Mouse (Mus musculus) stomach, embryonic 14.5 days (tissue): ENCODE data around the gene Ctc1. TPM values are rescaled to one million over a fixed set of nuclear protein-coding genes. Genes with fewer than 3 reads are reported as not detected.

Experiments
- ATAC-seq: fragments of 200-750 bp; cut with Nextera tagmentation; 2 replicates; pipeline ENCODE4 v1.8.0; 2017; ENCODE audit warnings: low read depth, moderate TSS enrichment; ENCODE audit not compliant: insufficient number of reproducible peaks, insufficient read depth, low FRiP score
- H3K27ac ChIP-seq: fragments of 300-500 bp; sonication (generic); 2 replicates; pipeline ENCODE4 v1.5.1; 2014; ENCODE audit warnings: mild to moderate bottlenecking, low read length, moderate library complexity, mixed read lengths
- H3K27me3 ChIP-seq: fragments of 300-500 bp; sonication (generic); 2 replicates; pipeline ENCODE4 v1.6.1; 2014; ENCODE audit warnings: low read length, control low read depth, mixed read lengths; ENCODE audit not compliant: control insufficient read depth, insufficient read depth
- H3K36me3 ChIP-seq: fragments of 300-500 bp; sonication (generic); 2 replicates; pipeline ENCODE4 v1.6.1; 2014; ENCODE audit warnings: mild to moderate bottlenecking, control low read depth, low read length, moderate library complexity, mixed read lengths; ENCODE audit not compliant: control insufficient read depth, insufficient read depth
- H3K4me1 ChIP-seq: fragments of 300-500 bp; sonication (generic); 2 replicates; pipeline ENCODE4 v1.6.1; 2014; ENCODE audit warnings: low read length, control low read depth, mixed read lengths; ENCODE audit not compliant: control insufficient read depth, insufficient read depth
- H3K4me2 ChIP-seq: fragments of 300-500 bp; sonication (generic); replicated peaks from 2 replicates; pipeline ENCODE4 v1.6.1; 2014; ENCODE audit warnings: low read depth, low read length, control low read depth
- H3K4me3 ChIP-seq: fragments of 300-500 bp; sonication (generic); 2 replicates; pipeline ENCODE4 v1.5.1; 2014; ENCODE audit warnings: low read depth, low read length, control low read depth
- H3K9ac ChIP-seq: fragments of 300-500 bp; sonication (generic); replicated peaks from 2 replicates; pipeline ENCODE4 v1.6.1; 2014; ENCODE audit warnings: low read depth, mild to moderate bottlenecking, control low read depth, low read length, moderate library complexity, mixed read lengths
- H3K9me3 ChIP-seq: fragments of 300-500 bp; sonication (generic); 2 replicates; pipeline ENCODE4 v1.6.1; 2016; ENCODE audit warnings: low read depth, low read length, control low read depth; ENCODE audit not compliant: control insufficient read depth
- WGBS: fragments of 180-500 bp; shearing (Covaris S2); extraction: QIAGEN DNeasy Blood & Tissue Kit; methylation state at CpG from one replicate; pipeline ENCODE4 v1.1.7; 2014; 5-methylcytosine and 5-hydroxymethylcytosine counted together
- microRNA-seq: library from miRNA; unstranded; fragments of <30 nt; microRNA quantifications from one replicate; pipeline ENCODE4, GENCODE M21; 2016
- polyA plus RNA-seq: library from polyadenylated mRNA; unstranded; fragments of >200 nt; fragmentation: Nextera tagmentation; extraction: Ambion mirVana; gene quantifications from 2 replicates; pipeline ENCODE4 v1.2.1, GENCODE M21; 2014

Ctc1 gene
- polyA plus RNA-seq, 1 experiment from 2014 or later, result 47.3 TPM

GRCm38 (mm10) chr11:69078041-69078440 is 62.3 kb downstream of the Ctc1 start:
- H3K4me1 ChIP-seq, result peaks cover 4% of the 10 kb centered on the region; the same call in 1 of the 2 replicates
- 73% methylated on average over 6 of the region's 6 CpGs for WGBS
- no peaks in the 10 kb centered on the region for H3K36me3 ChIP-seq
- H3K9ac ChIP-seq, result no peak overlapping the region
- no peaks in the 10 kb centered on the region for H3K9me3 ChIP-seq
- H3K27ac ChIP-seq, result no peak overlapping the region
- no peaks in the 10 kb centered on the region for H3K27me3 ChIP-seq
- H3K4me3 ChIP-seq, result no peak overlapping the region
- H3K4me2 ChIP-seq, result no peak overlapping the region
- no peak for ATAC-seq

DNA sequence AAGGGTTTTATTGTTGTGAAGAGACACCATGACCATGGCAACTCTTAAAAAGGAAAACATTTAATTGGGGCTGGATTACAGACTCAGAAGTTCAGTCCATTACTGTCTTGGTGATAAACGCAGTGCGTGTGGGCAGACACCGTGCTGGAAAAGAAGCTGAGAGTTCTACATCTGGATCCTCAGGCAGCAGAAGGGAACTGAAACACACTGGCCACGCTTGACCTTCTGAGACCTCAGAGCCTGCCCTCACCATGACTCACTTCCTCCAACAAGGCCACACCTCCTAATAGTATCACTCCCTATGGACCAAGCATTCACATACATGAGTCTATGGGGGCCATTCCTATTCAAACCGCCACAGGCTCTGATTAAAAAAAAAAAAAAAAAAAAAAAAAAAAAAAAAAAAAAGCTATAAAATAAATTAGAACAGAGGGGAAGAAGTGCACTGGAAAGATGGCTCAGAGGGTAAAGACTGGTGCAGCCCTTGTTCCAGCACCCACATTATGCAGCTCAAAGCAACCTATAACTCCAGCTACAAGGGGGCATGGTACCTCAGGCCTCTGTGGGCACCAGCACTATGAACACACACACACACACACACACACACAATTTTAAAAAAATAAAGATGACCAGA is 63.2 kb downstream of the Ctc1 start:
- ATAC-seq, result no peak
- no peak overlapping the region for H3K27ac ChIP-seq

DNA sequence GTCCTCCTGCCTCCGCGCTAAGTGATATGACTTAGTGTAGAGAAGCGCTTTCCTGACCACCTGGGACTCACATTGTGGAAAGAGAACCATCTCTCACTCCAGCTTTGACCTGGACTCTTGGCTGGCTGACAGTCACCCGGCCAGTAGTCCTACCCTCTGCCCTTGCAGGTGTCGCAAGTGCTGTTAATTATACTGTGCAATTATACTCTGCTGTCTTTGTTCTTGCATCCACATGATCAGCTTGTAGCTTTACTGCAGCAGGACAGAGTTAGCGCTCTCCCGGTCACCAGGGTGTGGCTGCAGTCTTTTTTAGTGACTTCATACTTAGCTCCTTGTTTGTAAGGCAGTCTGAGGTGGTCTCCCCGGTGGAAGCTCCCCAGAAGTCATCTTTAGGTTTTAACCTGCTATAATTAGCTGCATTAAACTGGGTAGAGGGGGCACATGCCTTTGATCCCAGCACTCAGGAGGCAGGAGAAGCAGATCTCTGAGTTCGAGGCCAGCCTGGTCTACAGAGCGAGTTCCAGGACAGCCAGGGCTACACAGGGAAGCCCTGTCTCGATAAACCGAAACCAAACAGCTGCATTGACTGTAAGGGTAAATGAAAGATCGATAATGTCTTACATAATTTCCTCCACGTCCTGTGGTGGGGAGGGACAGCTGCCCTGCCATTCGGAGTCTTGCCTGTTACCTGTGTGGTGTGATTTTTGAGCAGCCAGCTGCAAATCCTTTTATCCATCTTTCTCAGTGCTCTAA is 64.6 kb downstream of the Ctc1 start:
- no peak overlapping the region for H3K27ac ChIP-seq
- H3K4me1 ChIP-seq, result no peaks in the 10 kb centered on the region
- H3K36me3 ChIP-seq, result no peaks in the 10 kb centered on the region
- no peak for ATAC-seq
- H3K27me3 ChIP-seq, result no peaks in the 10 kb centered on the region
- 77% methylated on average over 15 of the region's 15 CpGs for WGBS
- no peaks in the 10 kb centered on the region for H3K9me3 ChIP-seq
- H3K4me2 ChIP-seq, result no peak overlapping the region
- H3K9ac ChIP-seq, result no peak overlapping the region
- H3K4me3 ChIP-seq, result no peak overlapping the region

More for the DNA sequence above, 63.2 kb downstream of the Ctc1 start:
- WGBS, result 72% methylated on average over 5 of the region's 5 CpGs
- H3K9ac ChIP-seq, result no peak overlapping the region
- H3K36me3 ChIP-seq, result no peaks in the 10 kb centered on the region
- no peaks in the 10 kb centered on the region for H3K9me3 ChIP-seq
- no peaks in the 10 kb centered on the region for H3K27me3 ChIP-seq
- H3K4me3 ChIP-seq, result no peak overlapping the region
- no peak overlapping the region for H3K4me2 ChIP-seq
- peaks cover 4% of the 10 kb centered on the region; the same call in 1 of the 2 replicates for H3K4me1 ChIP-seq

DNA sequence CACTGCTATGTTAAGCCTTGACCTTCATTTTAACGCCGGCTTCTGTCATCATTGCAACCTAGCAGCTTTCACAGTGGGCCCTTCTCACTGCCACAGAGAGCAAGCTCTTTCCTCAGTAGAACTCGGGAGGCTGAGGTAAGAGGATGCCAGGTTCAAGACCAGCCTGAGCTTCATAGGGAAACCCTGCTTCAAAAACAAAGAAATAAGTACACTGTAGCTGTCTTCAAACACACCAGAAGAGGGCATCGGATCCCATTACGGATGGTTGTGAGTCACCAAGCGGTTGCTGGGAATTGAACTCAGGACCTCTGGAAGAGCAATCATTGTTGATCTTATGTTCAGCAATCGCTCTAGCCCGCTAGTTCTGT is 65.1 kb downstream of the Ctc1 start:
- H3K4me3 ChIP-seq, result no peak overlapping the region
- WGBS, result 86% methylated on average over 8 of the region's 8 CpGs
- H3K4me1 ChIP-seq, result no peaks in the 10 kb centered on the region
- H3K9me3 ChIP-seq, result no peaks in the 10 kb centered on the region
- H3K9ac ChIP-seq, result no peak overlapping the region
- no peak overlapping the region for H3K4me2 ChIP-seq
- H3K27me3 ChIP-seq, result no peaks in the 10 kb centered on the region
- no peak for ATAC-seq
- H3K36me3 ChIP-seq, result no peaks in the 10 kb centered on the region
- no peak overlapping the region for H3K27ac ChIP-seq

DNA sequence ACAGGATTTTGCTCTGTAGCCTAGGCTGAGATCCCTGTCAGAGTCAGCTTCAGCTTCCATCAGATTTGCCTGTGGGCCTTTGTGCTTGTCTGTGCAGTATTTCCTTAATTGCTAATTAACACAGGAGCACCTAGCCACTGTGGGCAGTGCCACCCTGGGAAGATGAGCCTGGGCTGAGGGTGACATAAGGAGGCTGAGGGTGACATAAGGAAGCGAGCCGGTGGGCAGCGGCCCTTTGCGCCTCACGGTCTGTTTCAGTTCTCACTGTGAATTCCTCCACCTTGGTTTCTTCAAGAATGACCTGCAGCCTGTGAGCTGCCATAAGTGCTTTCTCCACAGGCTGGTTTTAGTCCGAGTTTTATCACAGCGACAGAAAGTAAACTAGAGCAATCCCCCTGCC is 65.9 kb downstream of the Ctc1 start:
- H3K27me3 ChIP-seq, result no peaks in the 10 kb centered on the region
- no peak overlapping the region for H3K27ac ChIP-seq
- no peak overlapping the region for H3K9ac ChIP-seq
- H3K4me2 ChIP-seq, result no peak overlapping the region
- no peaks in the 10 kb centered on the region for H3K9me3 ChIP-seq
- H3K36me3 ChIP-seq, result no peaks in the 10 kb centered on the region
- 82% methylated on average over 7 of the region's 7 CpGs for WGBS
- H3K4me1 ChIP-seq, result 0 out of 2 replicates have a peak, but pooled peaks cover 3% of the 10 kb centered on the region
- no peak for ATAC-seq
- H3K4me3 ChIP-seq, result no peak overlapping the region

GRCm38 (mm10) chr11:69085608-69086007 is 69.9 kb downstream of the Ctc1 start:
- no peak overlapping the region for H3K4me3 ChIP-seq
- no peaks in the 10 kb centered on the region for H3K9me3 ChIP-seq
- H3K27ac ChIP-seq, result no peak overlapping the region; the same call in 1 of the 2 replicates
- H3K36me3 ChIP-seq, result peaks cover 7% of the 10 kb centered on the region
- ATAC-seq, result no peak
- H3K9ac ChIP-seq, result no peak overlapping the region
- H3K4me2 ChIP-seq, result no peak overlapping the region
- no peaks in the 10 kb centered on the region for H3K27me3 ChIP-seq
- H3K4me1 ChIP-seq, result peaks cover 29% of the 10 kb centered on the region
- 57% methylated on average over 6 of the region's 6 CpGs for WGBS

Small RNAs within 50 kb of the gene (microRNA-seq; reads per million reads assigned to microRNA genes)
- 4.9 reads per million, percentile 12 among the genes with 10 or more reads in this experiment for gene Mir3062

Other genes starting within 250 kb of the Ctc1 start
- 68.5 and 75.0 TPM in 2 replicates for gene Ndel1, start 144.1 kb upstream of the Ctc1 start, polyA plus RNA-seq
- gene Rnf222, start 127.4 kb upstream of the Ctc1 start, polyA plus RNA-seq, result not detected in 2 replicates
- 1,222 and 1,288 TPM in 2 replicates for gene Rpl26, start 114.3 kb upstream of the Ctc1 start, polyA plus RNA-seq
- 0.55 TPM in 1 of 2 replicates, not detected in the other for gene Odf4, start 88.8 kb upstream of the Ctc1 start, polyA plus RNA-seq
- gene Arhgef15, start 58.4 kb upstream of the Ctc1 start, polyA plus RNA-seq, result 10.9 and 13.0 TPM in 2 replicates
- gene Slc25a35, start 47.8 kb upstream of the Ctc1 start, polyA plus RNA-seq, result 4.1 and 5.4 TPM in 2 replicates
- gene Rangrf, start 40.7 kb upstream of the Ctc1 start, polyA plus RNA-seq, result 58.9 and 63.6 TPM in 2 replicates
- 31.8 and 36.6 TPM in 2 replicates for gene Pfas, start 7.5 kb upstream of the Ctc1 start, polyA plus RNA-seq
- gene Aurkb, start 29.7 kb downstream of the Ctc1 start, polyA plus RNA-seq, result 147 and 153 TPM in 2 replicates
- gene Borcs6, start 43.8 kb downstream of the Ctc1 start, polyA plus RNA-seq, result 9.2 and 11.0 TPM in 2 replicates
- 59.4 and 59.8 TPM in 2 replicates for gene Tmem107, start 54.9 kb downstream of the Ctc1 start, polyA plus RNA-seq
- gene Vamp2, start 72.6 kb downstream of the Ctc1 start, polyA plus RNA-seq, result 104 and 107 TPM in 2 replicates
- gene Per1, start 79.3 kb downstream of the Ctc1 start, polyA plus RNA-seq, result 10.5 and 15.1 TPM in 2 replicates
- gene Hes7, start 104.5 kb downstream of the Ctc1 start, polyA plus RNA-seq, result 0.39 and 0.54 TPM in 2 replicates
- 0.29 and 0.36 TPM in 2 replicates for gene 9130213A22Rik, start 106.7 kb downstream of the Ctc1 start, polyA plus RNA-seq
- gene Aloxe3, start 110.0 kb downstream of the Ctc1 start, polyA plus RNA-seq, result 0.29 and 0.49 TPM in 2 replicates
- gene Alox12b, start 141.1 kb downstream of the Ctc1 start, polyA plus RNA-seq, result not detected in 2 replicates
- 0.15 TPM in 1 of 2 replicates, not detected in the other for gene Alox8, start 181.9 kb downstream of the Ctc1 start, polyA plus RNA-seq
- 0.06 TPM in 1 of 2 replicates, not detected in the other for gene Gucy2e, start 221.1 kb downstream of the Ctc1 start, polyA plus RNA-seq